Mouse (Mus musculus): Measurements from ENCODE around the gene Ccdc6. TPM values are rescaled to one million over a fixed set of nuclear protein-coding genes. Genes with fewer than 3 reads are reported as not detected.

Ccdc6 gene
- polyA plus RNA-seq, 1 experiment: 73.0 TPM

- Histone ChIP-seq H3K36me3 (ENCODE audit: control insufficient read depth, insufficient read depth, low read length) (no peaks in the 10 kb centered on the region), H3K27ac (ENCODE audit: control insufficient read depth, insufficient read depth, low read depth, low read length) (no peak overlapping the region), H3K4me1 (ENCODE audit: control insufficient read depth, insufficient read depth, low read length) (no peaks in the 10 kb centered on the region; the same call in 1 of the 2 replicates), H3K4me3 (ENCODE audit: control insufficient read depth, low read depth, low read length) (no peak overlapping the region), H3K27me3 (ENCODE audit: control insufficient read depth, insufficient read depth, low read length) (no peaks in the 10 kb centered on the region)
- TF ChIP-seq CTCF (IDR thresholded peaks at IDR 0.05; ENCODE audit: control insufficient read depth, insufficient read depth, insufficient replicate concordance, low read depth, low read length) (no peak), POLR2A (IDR thresholded peaks at IDR 0.05; ENCODE audit: control insufficient read depth, low read depth, low read length) (no peak)
These were observed 35.8 kb downstream of the Ccdc6 start for GRCm38 (mm10) chr10:70132714-70133113.

DNA sequence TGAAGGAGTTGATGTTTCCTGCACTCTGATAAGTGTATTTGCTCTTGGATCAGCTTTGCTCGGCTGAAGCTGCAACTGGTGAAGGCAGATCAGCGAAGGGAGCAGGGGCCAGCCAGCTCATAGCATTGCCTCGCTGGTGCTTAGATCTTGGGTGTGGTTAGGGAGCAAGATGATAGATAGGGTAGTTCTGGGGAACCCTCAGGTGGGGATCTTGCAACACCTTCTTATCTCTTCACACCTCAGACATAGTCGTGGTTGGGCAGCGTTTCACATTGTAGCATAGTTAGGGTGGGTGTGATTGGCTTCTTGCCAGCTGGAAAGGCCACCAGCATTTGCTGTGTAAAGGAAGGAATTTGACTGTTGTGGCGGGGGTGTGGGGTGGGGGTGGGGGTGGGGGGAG, 36.3 kb downstream of the Ccdc6 start:
- Histone ChIP-seq H3K27me3 (ENCODE audit: control insufficient read depth, insufficient read depth, low read length) (no peaks in the 10 kb centered on the region), H3K36me3 (ENCODE audit: control insufficient read depth, insufficient read depth, low read length) (no peaks in the 10 kb centered on the region), H3K4me1 (ENCODE audit: control insufficient read depth, insufficient read depth, low read length) (peaks cover 2% of the 10 kb centered on the region), H3K4me3 (ENCODE audit: control insufficient read depth, low read depth, low read length) (no peak overlapping the region), H3K27ac (ENCODE audit: control insufficient read depth, insufficient read depth, low read depth, low read length) (no peak overlapping the region)
- TF ChIP-seq CTCF (IDR thresholded peaks at IDR 0.05; ENCODE audit: control insufficient read depth, insufficient read depth, insufficient replicate concordance, low read depth, low read length): no peak
- TF ChIP-seq POLR2A (IDR thresholded peaks at IDR 0.05; ENCODE audit: control insufficient read depth, low read depth, low read length): no peak

GRCm38 (mm10) chr10:70135680-70136079, 38.8 kb downstream of the Ccdc6 start:
- H3K4me3 ChIP-seq (ENCODE audit: control insufficient read depth, low read depth, low read length): no peak overlapping the region
- H3K4me1 ChIP-seq (ENCODE audit: control insufficient read depth, insufficient read depth, low read length): peaks cover 2% of the 10 kb centered on the region
- no peak overlapping the region for H3K27ac ChIP-seq (ENCODE audit: control insufficient read depth, insufficient read depth, low read depth, low read length)
- H3K27me3 ChIP-seq (ENCODE audit: control insufficient read depth, insufficient read depth, low read length): no peaks in the 10 kb centered on the region
- H3K36me3 ChIP-seq (ENCODE audit: control insufficient read depth, insufficient read depth, low read length): no peaks in the 10 kb centered on the region
- peak; percentile 68; the same call in 1 of the 2 replicates for TF ChIP-seq CTCF (IDR thresholded peaks at IDR 0.05; ENCODE audit: control insufficient read depth, insufficient read depth, insufficient replicate concordance, low read depth, low read length)
- TF ChIP-seq POLR2A (IDR thresholded peaks at IDR 0.05; ENCODE audit: control insufficient read depth, low read depth, low read length): no peak

DNA sequence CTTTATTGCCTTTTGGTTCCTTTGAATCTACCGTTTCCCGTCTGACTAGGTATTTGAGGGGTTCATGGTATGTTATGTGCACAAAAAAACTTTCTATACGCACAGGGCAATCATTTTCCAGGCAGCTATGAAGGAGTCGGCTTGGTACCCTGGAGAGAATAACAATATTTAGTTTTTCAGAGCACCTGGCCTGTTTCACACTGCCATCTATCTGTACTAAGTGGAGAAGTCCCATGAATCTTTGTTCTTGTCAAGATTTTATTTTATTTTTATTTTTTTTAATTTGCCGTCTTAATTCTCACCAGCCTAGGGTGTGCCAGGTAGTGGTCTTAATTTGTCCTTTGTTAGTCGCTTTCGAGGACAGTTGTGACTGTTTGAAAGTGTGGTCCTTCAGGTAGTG, 40.7 kb downstream of the Ccdc6 start:
- no peaks in the 10 kb centered on the region for H3K36me3 ChIP-seq (ENCODE audit: control insufficient read depth, insufficient read depth, low read length)
- peaks cover 2% of the 10 kb centered on the region for H3K4me1 ChIP-seq (ENCODE audit: control insufficient read depth, insufficient read depth, low read length)
- no peak overlapping the region for H3K4me3 ChIP-seq (ENCODE audit: control insufficient read depth, low read depth, low read length)
- TF ChIP-seq POLR2A (IDR thresholded peaks at IDR 0.05; ENCODE audit: control insufficient read depth, low read depth, low read length): no peak
- TF ChIP-seq CTCF (IDR thresholded peaks at IDR 0.05; ENCODE audit: control insufficient read depth, insufficient read depth, insufficient replicate concordance, low read depth, low read length): no peak
- no peak overlapping the region for H3K27ac ChIP-seq (ENCODE audit: control insufficient read depth, insufficient read depth, low read depth, low read length)
- H3K27me3 ChIP-seq (ENCODE audit: control insufficient read depth, insufficient read depth, low read length): no peaks in the 10 kb centered on the region

- Histone ChIP-seq H3K4me1 (ENCODE audit: control insufficient read depth, insufficient read depth, low read length) (peaks cover 2% of the 10 kb centered on the region), H3K27ac (ENCODE audit: control insufficient read depth, insufficient read depth, low read depth, low read length) (no peak overlapping the region), H3K36me3 (ENCODE audit: control insufficient read depth, insufficient read depth, low read length) (no peaks in the 10 kb centered on the region), H3K4me3 (ENCODE audit: control insufficient read depth, low read depth, low read length) (no peak overlapping the region), H3K27me3 (ENCODE audit: control insufficient read depth, insufficient read depth, low read length) (no peaks in the 10 kb centered on the region)
- TF ChIP-seq POLR2A (IDR thresholded peaks at IDR 0.05; ENCODE audit: control insufficient read depth, low read depth, low read length): no peak
- TF ChIP-seq CTCF (IDR thresholded peaks at IDR 0.05; ENCODE audit: control insufficient read depth, insufficient read depth, insufficient replicate concordance, low read depth, low read length): no peak
These were observed 41.2 kb downstream of the Ccdc6 start for GRCm38 (mm10) chr10:70138150-70138549.

DNA sequence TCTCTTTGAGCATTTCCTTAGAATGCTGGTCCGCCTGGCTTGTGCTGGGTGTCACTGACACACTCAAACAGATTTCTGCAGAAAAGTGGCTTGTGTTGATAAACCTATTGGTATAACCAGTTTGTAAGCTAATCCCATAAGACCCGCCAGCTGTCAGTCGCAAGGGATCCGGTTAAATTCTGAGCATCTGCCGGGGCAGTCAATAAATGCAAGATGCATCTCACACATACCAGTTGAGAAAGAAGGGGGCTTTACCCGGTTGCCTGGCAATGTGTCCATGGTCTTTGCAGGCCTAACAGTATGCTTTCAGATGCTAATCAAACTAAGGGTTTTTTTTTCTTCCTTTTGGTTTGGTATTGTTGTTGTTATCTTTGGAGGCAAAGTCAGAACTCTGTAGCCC, 42.4 kb downstream of the Ccdc6 start:
- no peaks in the 10 kb centered on the region for H3K36me3 ChIP-seq (ENCODE audit: control insufficient read depth, insufficient read depth, low read length)
- no peak overlapping the region for H3K27ac ChIP-seq (ENCODE audit: control insufficient read depth, insufficient read depth, low read depth, low read length)
- TF ChIP-seq POLR2A (IDR thresholded peaks at IDR 0.05; ENCODE audit: control insufficient read depth, low read depth, low read length) (no peak), CTCF (IDR thresholded peaks at IDR 0.05; ENCODE audit: control insufficient read depth, insufficient read depth, insufficient replicate concordance, low read depth, low read length) (no peak)
- no peak overlapping the region for H3K4me3 ChIP-seq (ENCODE audit: control insufficient read depth, low read depth, low read length)
- H3K27me3 ChIP-seq (ENCODE audit: control insufficient read depth, insufficient read depth, low read length): no peaks in the 10 kb centered on the region
- peaks cover 2% of the 10 kb centered on the region for H3K4me1 ChIP-seq (ENCODE audit: control insufficient read depth, insufficient read depth, low read length)

DNA sequence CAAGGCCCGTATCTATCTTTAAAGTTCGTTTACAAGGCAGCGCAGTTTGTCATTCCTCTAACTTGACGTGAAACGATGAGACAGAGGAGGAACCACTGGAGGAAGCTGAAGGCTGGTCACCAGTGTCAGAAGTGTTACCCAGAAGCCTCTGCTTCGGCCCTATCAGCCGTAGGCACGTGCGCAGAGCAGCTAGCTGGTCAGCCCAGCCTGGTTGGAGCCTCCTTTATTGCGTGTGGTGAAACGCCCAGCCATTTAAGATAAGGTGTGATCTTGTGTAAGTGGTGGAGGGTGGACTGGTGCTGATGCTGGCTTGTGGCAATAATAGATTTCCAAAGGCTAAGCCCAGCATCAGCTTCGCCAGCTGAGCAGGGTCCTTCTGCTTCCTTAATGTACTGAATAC, 43.5 kb downstream of the Ccdc6 start:
- Histone ChIP-seq H3K36me3 (ENCODE audit: control insufficient read depth, insufficient read depth, low read length) (no peaks in the 10 kb centered on the region), H3K27me3 (ENCODE audit: control insufficient read depth, insufficient read depth, low read length) (no peaks in the 10 kb centered on the region), H3K27ac (ENCODE audit: control insufficient read depth, insufficient read depth, low read depth, low read length) (no peak overlapping the region), H3K4me3 (ENCODE audit: control insufficient read depth, low read depth, low read length) (no peak overlapping the region), H3K4me1 (ENCODE audit: control insufficient read depth, insufficient read depth, low read length) (peaks cover 2% of the 10 kb centered on the region; the same call in 1 of the 2 replicates)
- TF ChIP-seq CTCF (IDR thresholded peaks at IDR 0.05; ENCODE audit: control insufficient read depth, insufficient read depth, insufficient replicate concordance, low read depth, low read length) (no peak), POLR2A (IDR thresholded peaks at IDR 0.05; ENCODE audit: control insufficient read depth, low read depth, low read length) (no peak)

GRCm38 (mm10) chr10:70142623-70143022, 45.7 kb downstream of the Ccdc6 start:
- Histone ChIP-seq H3K27ac (ENCODE audit: control insufficient read depth, insufficient read depth, low read depth, low read length) (no peak overlapping the region), H3K27me3 (ENCODE audit: control insufficient read depth, insufficient read depth, low read length) (no peaks in the 10 kb centered on the region), H3K4me1 (ENCODE audit: control insufficient read depth, insufficient read depth, low read length) (peaks cover 2% of the 10 kb centered on the region; the same call in 1 of the 2 replicates), H3K36me3 (ENCODE audit: control insufficient read depth, insufficient read depth, low read length) (no peaks in the 10 kb centered on the region), H3K4me3 (ENCODE audit: control insufficient read depth, low read depth, low read length) (no peak overlapping the region)
- TF ChIP-seq POLR2A (IDR thresholded peaks at IDR 0.05; ENCODE audit: control insufficient read depth, low read depth, low read length): no peak
- TF ChIP-seq CTCF (IDR thresholded peaks at IDR 0.05; ENCODE audit: control insufficient read depth, insufficient read depth, insufficient replicate concordance, low read depth, low read length): no peak
